Mouse (Mus musculus): ENCODE data around the gene Abcb11. TPM values are rescaled to one million over a fixed set of nuclear protein-coding genes. Genes with fewer than 3 reads are reported as not detected.
A peak's percentile ranks its signal among the peaks of the same experiment; 100 is the strongest.
"Not testable (repeated sequence)": the region's sequence is repeated elsewhere in the genome, so short reads cannot be mapped to it uniquely, and the experiment has no call there.

Abcb11 gene
- not detected for total RNA-seq (2021)
- long read RNA-seq, experiment 1 = 0 reads
- long read RNA-seq, experiment 2 = 0 reads

DNA sequence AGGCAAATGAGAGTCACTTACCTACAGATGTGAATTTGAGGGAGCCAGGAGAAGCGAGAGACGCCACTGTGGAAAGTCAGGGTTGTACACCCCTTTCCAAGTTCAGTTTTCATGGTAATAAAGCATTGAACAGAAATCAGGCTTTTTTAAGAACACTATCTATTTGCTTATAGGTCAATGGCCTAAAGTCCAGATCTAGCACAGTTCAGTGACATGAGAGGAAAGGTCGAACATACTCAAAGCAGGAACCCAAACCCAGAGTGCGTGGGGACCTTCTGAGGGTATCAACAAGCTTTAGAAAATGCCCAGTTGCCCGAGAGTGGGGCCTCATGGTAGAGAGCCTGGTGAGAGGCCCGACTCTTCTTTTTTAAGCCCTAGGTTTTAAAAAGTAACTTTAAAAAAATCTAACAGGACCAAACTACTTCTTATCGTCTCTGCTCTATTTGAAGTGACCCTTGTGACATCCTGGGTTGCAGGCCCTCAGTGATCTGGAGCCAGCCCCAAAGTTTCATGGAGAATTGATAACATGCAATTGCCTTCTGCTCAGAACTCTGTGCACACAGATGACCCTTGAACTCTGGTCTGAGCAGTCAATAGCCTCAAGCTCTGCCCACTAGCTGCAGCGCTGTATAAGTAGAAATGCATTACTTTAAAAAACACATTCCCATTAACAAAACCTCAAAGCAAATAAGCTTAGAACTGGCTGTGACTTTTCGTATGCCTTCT lies at the start of gene Abcb11:
Gene Abcb11, minus strand, starts transcription at position 121 of the 726 bp plus-strand sequence.
- intact Hi-C loops (cut with DNase I) = no loop called here
- no peak for DNase-seq (ENCODE audit: low spot score in 2 of 2)

DNA sequence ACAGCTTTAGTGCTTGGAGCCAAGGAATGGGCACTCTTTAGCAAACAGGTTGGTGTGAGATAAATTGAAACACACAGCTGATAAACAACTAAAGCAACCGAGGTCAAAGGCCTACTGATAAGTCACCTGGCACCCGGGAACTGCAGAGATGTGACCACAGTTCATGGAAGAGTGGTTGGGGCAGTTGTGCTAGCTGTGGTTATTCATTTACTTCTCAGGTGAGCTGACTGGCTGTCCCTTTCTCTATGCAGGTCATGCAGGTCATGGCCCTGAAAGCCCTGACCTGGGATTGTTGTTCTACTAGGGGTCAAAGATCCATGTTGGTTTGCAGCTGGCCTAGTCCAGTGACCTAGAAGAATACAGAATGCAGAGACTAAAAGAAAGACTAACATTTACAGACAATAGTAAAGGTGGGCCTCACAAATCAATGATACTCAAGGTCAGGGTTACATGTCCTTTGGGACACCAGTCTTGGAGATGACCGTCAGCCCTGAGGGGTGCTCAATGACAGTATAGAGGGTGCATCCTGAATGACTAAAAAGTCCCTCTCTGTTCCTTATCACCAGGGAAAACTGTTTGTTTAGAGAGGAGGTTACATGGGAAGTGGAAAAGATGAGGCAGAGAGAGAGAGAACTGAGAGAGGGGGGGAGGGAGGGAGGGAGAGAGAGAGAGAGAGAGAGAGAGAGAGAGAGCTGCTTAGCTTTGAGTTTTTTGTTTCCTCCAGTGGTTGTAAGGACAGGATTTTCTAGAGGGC lies 43.9 kb upstream of the Abcb11 start:
- no peak for DNase-seq (ENCODE audit: low spot score in 2 of 2)
- intact Hi-C loops (cut with DNase I) = no loop called here

DNA sequence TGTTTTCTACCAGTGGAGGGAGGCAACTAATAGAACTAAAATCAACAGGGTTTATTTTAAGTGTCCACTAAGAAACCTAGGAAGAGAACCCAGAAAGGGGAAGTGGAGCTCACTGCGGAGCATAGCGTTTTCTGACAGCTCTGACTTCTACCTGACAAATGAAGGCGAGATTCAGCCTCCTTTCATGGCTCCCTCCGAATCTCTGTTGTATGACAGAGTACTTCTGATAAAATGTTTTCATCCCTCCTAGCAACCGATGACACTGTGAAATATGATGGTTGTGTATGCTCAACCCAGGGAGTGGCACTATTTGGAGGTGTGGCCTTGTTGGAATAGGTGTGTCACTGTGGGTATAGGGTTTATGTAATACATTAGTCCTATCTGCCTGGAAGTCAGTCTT lies 40.4 kb upstream of the Abcb11 start:
- intact Hi-C loops (cut with DNase I) = no loop called here

DNA sequence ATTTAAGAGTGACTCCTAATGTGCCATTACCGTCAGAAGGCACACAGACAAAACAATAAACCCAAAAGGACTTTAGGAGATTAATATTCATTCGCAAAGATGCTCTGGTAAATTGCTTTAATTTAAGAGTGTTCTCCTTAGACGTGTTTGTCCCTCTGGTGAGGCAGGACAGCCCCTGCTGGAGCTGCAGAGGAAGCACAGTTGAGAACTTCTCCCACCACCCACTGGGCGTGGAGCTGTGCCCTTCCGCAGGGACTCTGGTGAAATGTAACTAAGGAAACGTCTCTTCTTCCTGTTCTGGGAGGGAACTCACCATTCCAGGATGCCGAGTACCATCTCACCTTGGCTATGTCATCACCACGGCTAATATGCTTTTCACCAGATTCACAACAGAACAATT lies 39.3 kb upstream of the Abcb11 start:
- intact Hi-C loops (cut with DNase I) = no loop called here
- DNase-seq (ENCODE audit: low spot score in 2 of 2) = no peak

More for the DNA sequence above, 40.4 kb upstream of the Abcb11 start:
- no peak for DNase-seq (ENCODE audit: low spot score in 2 of 2)

DNA sequence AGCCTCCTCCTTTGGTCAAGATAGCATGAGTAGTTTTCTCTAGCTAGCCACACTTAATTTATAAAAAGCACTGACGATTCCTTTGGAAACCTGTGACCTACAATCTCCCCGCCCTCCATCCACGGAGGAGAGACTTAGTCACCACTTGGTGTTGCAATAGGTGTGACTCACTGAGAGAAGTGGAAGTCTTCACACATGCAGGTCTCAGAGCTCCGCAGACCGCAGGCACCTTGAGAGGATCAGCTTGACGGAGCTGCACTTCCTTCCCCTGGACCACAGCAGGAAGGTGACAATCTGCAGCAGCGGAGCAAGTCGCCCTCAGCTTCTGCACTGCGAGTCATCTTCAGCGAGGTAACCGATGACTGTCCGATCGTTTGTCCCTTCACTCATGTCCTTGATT lies 37.9 kb upstream of the Abcb11 start, which contains the start of gene Dhrs9:
Gene Dhrs9, plus strand, starts transcription at position 165 of the 400 bp plus-strand sequence.
- intact Hi-C loops (cut with DNase I) = no loop called here
- DNase-seq (ENCODE audit: low spot score in 2 of 2) = no peak

DNA sequence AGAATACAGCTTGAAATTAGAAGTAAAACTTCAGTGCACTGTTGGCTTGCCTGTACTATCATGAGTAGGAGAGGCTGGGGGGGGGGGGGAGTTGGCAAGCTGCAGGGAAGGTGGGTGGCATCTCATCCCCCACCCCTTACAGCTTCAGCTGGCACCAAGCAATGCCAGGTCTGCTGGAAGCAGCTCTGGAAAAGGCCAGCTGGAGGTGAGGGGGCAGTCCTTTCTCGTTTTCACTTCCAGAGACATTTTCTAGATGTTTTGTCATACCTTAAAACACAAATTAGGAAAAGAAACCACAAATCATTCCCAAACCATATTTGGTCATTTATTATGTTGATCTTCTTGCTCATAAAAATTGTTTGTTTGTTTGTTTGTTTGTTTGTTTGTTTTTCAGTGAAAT lies 37.4 kb upstream of the Abcb11 start:
- intact Hi-C loops (cut with DNase I) = no loop called here
- no peak for DNase-seq (ENCODE audit: low spot score in 2 of 2)

DNA sequence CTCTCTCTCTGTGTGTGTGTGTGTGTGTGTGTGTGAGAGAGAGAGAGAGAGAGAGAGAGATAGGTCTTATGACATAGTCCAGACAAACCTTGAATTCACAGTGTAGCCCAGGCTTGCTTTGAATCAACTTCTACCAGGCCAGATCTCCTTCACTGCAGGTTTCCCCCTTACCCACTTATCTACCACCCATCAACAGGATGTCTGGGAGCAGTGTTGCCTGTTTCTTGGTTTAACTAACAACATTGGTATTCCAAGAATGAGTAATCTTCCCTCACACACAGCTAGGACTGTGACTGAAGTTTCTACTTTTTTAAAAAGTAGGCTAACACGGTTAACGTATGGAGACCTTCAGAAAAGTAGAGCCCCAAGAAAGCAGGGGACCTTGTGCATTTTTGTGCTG lies 34.4 kb upstream of the Abcb11 start:
- intact Hi-C loops (cut with DNase I) = no loop called here
- DNase-seq (ENCODE audit: low spot score in 2 of 2) = no peak

DNA sequence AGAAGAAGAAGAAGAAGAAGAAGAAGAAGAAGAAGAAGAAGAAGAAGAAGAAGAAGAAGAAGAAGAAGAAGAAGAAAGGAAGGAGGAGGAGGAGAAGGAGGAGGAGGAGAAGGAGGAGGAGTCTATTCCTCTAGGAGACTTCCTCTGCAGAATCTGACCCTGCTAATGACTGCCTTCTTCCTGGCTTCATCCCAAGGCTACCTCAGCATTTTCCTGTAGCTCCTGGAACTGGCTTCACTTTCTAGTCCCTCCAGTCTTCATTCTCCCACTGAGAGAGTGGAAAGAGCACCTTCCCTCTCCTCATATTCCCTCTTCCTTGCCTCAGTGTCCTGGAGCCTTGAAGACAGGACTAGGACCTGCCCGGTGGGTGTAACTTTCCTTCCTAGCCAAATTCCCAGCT lies 22.9 kb upstream of the Abcb11 start:
- no peak for DNase-seq (ENCODE audit: low spot score in 2 of 2)
- intact Hi-C loops (cut with DNase I) = no loop called here

DNA sequence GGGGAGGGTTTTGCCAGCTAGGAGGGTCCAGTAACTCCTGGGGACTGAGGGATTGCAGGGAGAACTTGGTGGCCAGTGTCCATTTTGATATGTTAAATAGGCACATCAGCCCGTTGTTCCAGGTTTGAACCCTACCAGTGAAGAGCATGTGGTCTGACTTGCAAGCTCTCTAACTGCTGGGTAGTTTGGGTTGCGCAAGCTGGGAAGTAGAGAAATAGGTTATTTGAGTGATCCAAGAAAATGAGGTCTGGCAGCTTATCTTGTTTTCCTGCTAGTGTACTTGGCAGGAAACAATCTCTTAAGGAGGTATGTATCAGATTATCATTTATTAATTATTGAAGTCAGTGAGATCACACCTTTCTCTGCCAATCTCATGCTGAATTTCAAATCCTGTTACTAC lies 22.4 kb upstream of the Abcb11 start:
- DNase-seq (ENCODE audit: low spot score in 2 of 2) = no peak
- intact Hi-C loops (cut with DNase I) = no loop called here

DNA sequence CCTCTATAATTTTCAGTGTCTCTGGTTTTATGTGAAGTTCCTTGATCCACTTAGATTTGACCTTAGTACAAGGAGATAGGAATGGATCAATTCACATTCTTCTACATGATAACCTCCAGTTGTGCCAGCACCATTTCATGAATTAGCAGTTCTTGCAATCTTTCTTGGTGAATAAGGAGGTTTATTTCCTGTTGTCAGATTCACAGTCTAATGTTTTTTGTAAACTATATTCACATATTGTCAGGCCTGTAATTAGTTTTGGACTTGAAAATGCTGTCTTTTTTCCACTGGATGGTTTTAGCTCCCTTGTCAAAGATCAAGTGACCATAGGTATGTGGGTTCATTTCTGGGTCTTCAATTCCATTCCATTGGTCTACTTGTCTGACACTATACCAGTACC lies 13.0 kb upstream of the Abcb11 start:
- DNase-seq (ENCODE audit: low spot score in 2 of 2); intact Hi-C loops (cut with DNase I): not testable (repeated sequence)

DNA sequence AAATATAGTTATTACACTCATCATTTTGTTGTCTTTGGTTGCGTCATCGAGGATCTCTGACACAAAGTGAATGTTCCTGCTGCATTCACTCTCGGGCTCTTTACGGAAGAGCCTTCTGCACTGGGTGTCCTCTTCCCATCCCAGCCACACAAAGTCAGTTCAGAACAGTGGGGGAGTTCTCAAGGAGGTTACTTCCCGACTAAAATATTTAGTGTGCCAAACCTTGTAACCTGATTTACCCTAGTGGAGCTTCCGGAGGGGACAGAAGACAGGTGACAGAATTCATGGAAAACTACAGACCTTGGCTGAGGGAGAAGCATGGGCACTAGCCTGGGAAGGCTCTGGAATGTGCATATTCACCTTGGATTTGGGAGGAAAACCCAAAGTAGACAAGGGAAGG lies 910 bp downstream of the Abcb11 start:
- no peak for DNase-seq (ENCODE audit: low spot score in 2 of 2)
- intact Hi-C loops (cut with DNase I) = no loop called here

DNA sequence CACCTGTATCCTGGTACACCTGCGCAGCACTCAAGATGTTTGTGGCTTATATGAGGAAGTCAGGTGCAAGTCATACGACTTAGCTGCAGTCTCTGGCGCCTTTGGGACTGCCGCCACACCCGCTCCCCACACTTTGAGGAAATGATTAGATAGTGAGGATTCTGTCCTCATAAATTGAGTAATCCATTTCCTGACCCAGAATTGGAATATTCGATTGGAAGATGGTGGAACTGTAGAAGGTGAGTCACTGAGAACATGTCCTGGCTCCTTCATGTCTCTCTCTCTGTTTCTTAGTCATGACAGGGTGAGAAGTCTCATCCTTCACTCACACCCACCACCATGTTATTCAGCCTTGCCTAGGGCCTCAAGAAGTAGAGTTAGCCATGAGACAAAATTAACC lies 10.9 kb downstream of the Abcb11 start:
- intact Hi-C loops (cut with DNase I); DNase-seq (ENCODE audit: low spot score in 2 of 2): not testable (repeated sequence)

DNA sequence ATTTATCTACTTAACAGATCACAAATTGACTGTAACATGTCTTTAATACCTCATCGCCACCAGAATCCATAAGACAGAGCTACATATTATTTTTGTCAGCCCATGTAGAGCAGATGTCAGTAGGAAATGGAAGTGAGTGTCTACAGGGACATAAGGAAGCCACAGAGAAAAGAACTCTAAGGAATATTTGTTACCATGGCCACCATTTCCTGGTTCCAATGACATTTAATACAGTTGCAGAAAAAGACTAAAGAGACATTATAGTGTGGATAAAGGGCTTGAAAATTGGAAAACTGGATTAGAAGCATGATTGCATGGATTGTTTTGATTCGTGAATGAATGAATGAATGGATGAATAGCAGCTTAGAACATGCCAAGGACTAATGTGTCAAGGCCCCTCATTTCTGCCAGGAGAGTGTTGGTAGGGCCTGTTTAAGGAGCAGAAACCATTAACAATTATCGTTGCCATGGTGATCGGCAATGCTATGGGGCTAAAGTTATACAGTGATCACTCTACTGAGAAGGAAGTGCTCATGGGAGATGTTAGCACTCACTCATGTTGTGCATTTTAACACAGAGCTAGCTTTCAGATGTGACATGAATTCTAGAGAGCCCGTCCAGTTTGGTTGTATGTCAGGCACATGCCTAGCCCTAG lies 13.8 kb downstream of the Abcb11 start:
- intact Hi-C loops (cut with DNase I) = no loop called here
- peak in 1 of 2 experiments; percentile 2 for DNase-seq (ENCODE audit: low spot score in 2 of 2)

DNA sequence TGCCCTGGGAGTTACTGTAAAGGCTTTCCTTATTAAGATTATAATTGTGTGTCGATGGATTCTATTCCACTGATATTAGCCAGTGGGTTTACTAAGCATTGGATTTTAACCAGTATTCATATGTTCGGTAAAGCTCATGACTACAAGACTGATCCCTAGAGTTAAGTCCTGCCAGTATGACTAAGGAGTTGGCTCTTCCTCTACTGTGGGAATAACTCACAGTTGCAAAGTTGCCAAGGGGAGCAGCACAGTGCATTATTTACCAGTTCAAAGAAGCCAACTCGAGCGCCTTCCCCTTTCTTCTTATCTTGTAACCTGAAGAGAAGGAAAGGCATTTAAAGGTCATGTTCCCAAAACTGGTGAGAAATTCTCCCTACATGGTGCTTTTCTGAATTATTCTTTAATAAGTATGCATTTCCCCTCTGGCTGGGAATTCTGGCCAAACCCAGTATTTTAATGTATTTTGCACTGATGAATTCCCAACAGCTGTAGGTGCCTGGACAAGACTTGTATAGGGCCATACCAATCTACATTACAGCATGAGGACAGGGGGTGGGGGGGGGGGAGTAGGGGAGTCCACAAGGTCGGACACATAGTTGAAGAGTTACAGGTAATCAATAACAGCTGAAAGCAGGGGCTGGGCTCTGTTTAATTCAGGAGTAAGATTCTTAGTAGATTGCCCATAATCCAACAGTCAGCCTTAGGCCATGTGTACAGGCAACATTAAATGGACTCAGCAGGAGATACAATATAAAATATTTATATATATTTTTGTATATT lies 17.3 kb downstream of the Abcb11 start:
- intact Hi-C loops (cut with DNase I) = no loop called here

DNA sequence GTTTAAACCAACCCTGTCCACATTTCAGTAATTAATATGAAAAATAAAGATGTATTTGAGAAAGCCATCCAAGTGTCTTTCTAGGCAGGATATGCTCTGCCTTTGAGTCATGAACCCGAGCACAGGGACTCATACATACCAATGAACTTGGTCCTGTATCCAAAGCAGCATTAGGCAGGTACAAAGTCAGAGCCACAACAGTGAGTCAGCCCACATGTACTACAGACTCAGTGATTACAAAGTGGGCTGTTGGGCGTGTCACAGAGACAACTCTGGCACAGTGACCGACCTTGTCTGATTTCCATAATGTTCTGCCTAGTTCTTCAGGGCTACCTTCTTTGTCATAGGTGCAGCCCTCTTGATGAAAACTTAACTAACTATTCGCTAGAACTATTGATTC lies 19.4 kb downstream of the Abcb11 start:
- no peak for DNase-seq (ENCODE audit: low spot score in 2 of 2)
- intact Hi-C loops (cut with DNase I) = no loop called here

More for the DNA sequence above, 17.3 kb downstream of the Abcb11 start:
- no peak for DNase-seq (ENCODE audit: low spot score in 2 of 2)

DNA sequence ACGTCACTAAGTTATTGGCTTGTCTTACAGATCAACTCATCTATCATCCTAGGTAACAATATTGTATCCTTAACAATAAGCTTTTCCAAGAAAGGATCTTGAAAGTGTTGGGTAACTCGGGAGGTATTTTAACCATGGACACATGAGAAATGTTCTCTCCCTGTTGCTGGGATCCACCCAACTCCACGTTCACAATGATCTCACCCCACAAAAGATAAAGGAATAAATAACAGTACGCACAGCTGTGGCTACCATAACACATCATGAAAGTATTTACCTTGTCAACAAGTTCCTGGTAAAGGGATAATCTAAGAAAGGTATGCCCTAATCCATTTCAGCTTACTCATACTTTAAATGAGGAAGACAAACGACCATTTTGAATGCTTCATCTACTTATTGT lies 21.0 kb downstream of the Abcb11 start:
- intact Hi-C loops (cut with DNase I) = no loop called here
- DNase-seq (ENCODE audit: low spot score in 2 of 2) = no peak

DNA sequence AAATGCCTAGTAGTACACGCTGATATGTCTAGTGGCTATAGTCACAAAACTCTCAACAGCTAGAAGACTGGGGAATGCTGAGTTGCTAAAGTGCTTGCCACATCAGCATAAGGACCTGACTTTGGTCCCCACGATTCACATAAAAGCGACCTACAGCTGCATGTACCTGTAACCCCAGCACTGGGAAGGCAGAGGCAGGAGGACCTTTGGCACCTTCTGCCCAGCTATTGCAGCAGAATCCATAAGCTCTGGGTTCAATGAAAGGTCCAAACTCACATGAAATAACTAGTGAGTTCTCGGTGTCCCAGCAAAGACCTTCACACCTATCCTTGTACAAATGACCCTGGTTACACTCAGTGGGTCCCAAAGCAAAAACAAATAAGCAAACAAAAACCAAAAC lies 31.1 kb downstream of the Abcb11 start:
- intact Hi-C loops (cut with DNase I) = no loop called here
- DNase-seq (ENCODE audit: low spot score in 2 of 2) = no peak

DNA sequence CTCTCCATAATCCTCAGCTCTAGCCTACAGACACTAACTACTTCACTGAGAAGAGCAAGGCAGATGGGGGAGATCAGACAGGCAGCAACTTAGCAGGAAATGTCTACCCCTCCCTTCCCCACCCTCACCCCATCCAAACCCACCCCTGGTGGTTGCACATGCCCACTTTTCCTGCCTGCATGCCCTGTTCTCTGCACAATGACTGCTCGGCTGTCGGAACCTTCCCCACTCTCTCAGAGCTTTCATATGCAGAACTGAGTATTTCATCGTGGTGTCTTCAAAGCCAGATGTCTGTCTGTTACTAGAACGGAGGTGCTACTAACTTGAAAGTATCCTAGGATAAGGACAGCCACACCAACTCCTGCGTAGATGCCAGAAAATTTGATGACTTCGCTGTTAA lies 34.3 kb downstream of the Abcb11 start:
- intact Hi-C loops (cut with DNase I) = no loop called here
- no peak for DNase-seq (ENCODE audit: low spot score in 2 of 2)

DNA sequence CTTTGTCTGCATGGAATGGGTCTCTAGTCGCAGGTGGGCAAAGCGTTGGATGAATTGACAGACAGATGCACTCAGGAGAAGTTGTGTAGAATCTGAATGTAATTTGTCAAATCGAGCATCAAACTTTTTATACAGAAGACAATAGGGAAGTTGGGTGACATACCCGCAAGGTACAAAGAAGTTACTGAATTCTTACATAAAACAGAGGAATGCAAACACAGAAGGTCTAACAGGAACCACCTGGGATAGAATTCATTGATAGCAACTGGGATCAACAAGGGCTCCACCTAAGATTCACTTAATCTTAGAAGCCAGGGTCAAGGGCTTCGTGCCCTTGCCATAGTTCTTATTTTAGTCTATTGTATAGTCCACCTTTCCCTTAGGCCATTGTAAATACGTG lies 41.8 kb downstream of the Abcb11 start:
- intact Hi-C loops (cut with DNase I); DNase-seq (ENCODE audit: low spot score in 2 of 2): not testable (repeated sequence)

DNA sequence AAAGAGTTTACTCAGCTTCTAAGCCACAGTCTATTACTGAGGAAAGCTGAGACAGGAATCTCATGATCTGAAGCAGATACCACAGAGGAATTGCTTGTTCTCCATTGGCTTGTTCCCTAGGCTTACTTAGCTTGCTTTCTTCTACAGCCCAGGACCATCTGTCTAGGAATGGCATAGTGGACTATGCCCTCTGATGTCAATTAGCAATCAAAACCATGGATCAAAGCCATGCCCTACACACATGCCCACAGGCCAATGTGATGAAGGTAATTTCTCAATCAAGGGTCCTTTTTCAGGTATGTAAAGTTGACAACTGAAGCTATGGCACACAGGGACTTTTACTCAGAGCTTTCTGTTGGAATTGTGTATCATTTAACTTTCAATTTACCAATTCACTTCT lies 47.9 kb downstream of the Abcb11 start:
- intact Hi-C loops (cut with DNase I) = no loop called here

More for the DNA sequence above, 47.9 kb downstream of the Abcb11 start:
- DNase-seq (ENCODE audit: low spot score in 2 of 2) = no peak
